Mouse (Mus musculus) midbrain, postnatal 0 days (tissue): Measurements from ENCODE around the gene Camk2g. TPM values are rescaled to one million over a fixed set of nuclear protein-coding genes. Genes with fewer than 3 reads are reported as not detected.

ENCODE experiments used
- ATAC-seq: fragments of 200-750 bp; cut with Nextera tagmentation; 2 replicates; pipeline ENCODE4 v1.8.0; 2017; ENCODE audit warnings: moderate number of reproducible peaks, mild to moderate bottlenecking, moderate TSS enrichment, moderate library complexity; ENCODE audit not compliant: low FRiP score
- DNase-seq: peaks from one replicate; pipeline ENCODE4 v3.0.0-alpha.2; 2015; ENCODE audit warnings: low spot score
- H3K27ac ChIP-seq: fragments of 300-500 bp; sonication (generic); 2 replicates; pipeline ENCODE4 v1.5.1; 2014; ENCODE audit warnings: low read depth, mild to moderate bottlenecking, low read length, mixed read lengths
- H3K27me3 ChIP-seq: fragments of 300-500 bp; sonication (generic); 2 replicates; pipeline ENCODE4 v1.6.1; 2014; ENCODE audit warnings: low read length, control low read depth, mixed read lengths; ENCODE audit not compliant: insufficient read depth
- H3K36me3 ChIP-seq: fragments of 300-500 bp; sonication (generic); 2 replicates; pipeline ENCODE4 v1.6.1; 2014; ENCODE audit warnings: low read length, control low read depth, mixed read lengths; ENCODE audit not compliant: insufficient read depth
- H3K4me1 ChIP-seq: fragments of 300-500 bp; sonication (generic); 2 replicates; pipeline ENCODE4 v1.6.1; 2014; ENCODE audit warnings: mild to moderate bottlenecking, control low read depth, antibody characterized with exemption, low read length, mixed read lengths; ENCODE audit not compliant: insufficient read depth
- H3K4me2 ChIP-seq: fragments of 300-500 bp; sonication (generic); 2 replicates; pipeline ENCODE4 v1.6.1; 2014; ENCODE audit warnings: low read depth, mild to moderate bottlenecking, low read length, mixed read lengths; ENCODE audit not compliant: poor library complexity, severe bottlenecking
- H3K4me3 ChIP-seq: fragments of 300-500 bp; sonication (generic); 2 replicates; pipeline ENCODE4 v1.5.1; 2014; ENCODE audit warnings: low read depth, mild to moderate bottlenecking, low read length, moderate library complexity
- H3K9ac ChIP-seq: fragments of 300-500 bp; sonication (generic); replicated peaks from 2 replicates; pipeline ENCODE4 v1.6.1; 2014; ENCODE audit warnings: mild to moderate bottlenecking, low read length, moderate library complexity, mixed read lengths; ENCODE audit not compliant: poor library complexity, severe bottlenecking
- H3K9me3 ChIP-seq: fragments of 300-500 bp; sonication (generic); 2 replicates; pipeline ENCODE4 v1.6.1; 2016; ENCODE audit warnings: low read length, control low read depth
- CTCF ChIP-seq: IDR thresholded peaks from 2 replicates; pipeline ENCODE4 v1.5.1; 2016; ENCODE audit warnings: antibody characterized with exemption, mild to moderate bottlenecking
- WGBS: fragments of 180-500 bp; shearing (Covaris S2); extraction: QIAGEN DNeasy Blood & Tissue Kit; methylation state at CpG from one replicate; pipeline ENCODE4 v1.1.7; 2014; 5-methylcytosine and 5-hydroxymethylcytosine counted together
- microRNA-seq: library from miRNA; unstranded; fragments of <30 nt; microRNA quantifications from one replicate; pipeline ENCODE4, GENCODE M21; 2016; ENCODE audit warnings: borderline number of aligned reads
- polyA plus RNA-seq: library from polyadenylated mRNA; unstranded; fragments of >200 nt; fragmentation: Nextera tagmentation; extraction: Ambion mirVana; gene quantifications from 2 replicates; pipeline ENCODE4 v1.2.1, GENCODE M21; 2015
- total RNA-seq: library from RNA; depleted of rRNA; stranded (reverse); fragments of >200 nt; gene quantifications from 2 replicates; pipeline ENCODE4 v1.2.3, GENCODE M21; 2014; rRNA removed

The Camk2g gene
- total and polyA plus RNA-seq, 2 experiments from 2014 or later: 261 to 267 TPM

- H3K27me3 ChIP-seq: no peaks in the 10 kb centered on the region
- peaks cover 39% of the 10 kb centered on the region for H3K36me3 ChIP-seq
- peak; percentile 19; the same call in 1 of the 2 replicates for ATAC-seq
- no peaks in the 10 kb centered on the region for H3K9me3 ChIP-seq
- 45% methylated on average over 13 of the region's 13 CpGs for WGBS
- peak overlapping the region; percentile 86 for H3K4me3 ChIP-seq
- H3K4me1 ChIP-seq: peaks cover 12% of the 10 kb centered on the region; the same call in 1 of the 2 replicates
- H3K27ac ChIP-seq: peak overlapping the region; percentile 96
- TF ChIP-seq CTCF: no peak
- peak; percentile 17 for DNase-seq
- H3K9ac ChIP-seq: peak overlapping the region; percentile 89
- H3K4me2 ChIP-seq: peak overlapping the region; percentile 80
These were observed 99.6 kb downstream of the Camk2g start for GRCm38 (mm10) chr14:20694185-20694883.

- H3K4me1 ChIP-seq: peaks cover 10% of the 10 kb centered on the region; the same call in 1 of the 2 replicates
- no peak overlapping the region for H3K9ac ChIP-seq
- H3K27me3 ChIP-seq: no peaks in the 10 kb centered on the region
- no peak for TF ChIP-seq CTCF
- no peak for ATAC-seq
- H3K36me3 ChIP-seq: peaks cover 45% of the 10 kb centered on the region
- no peak overlapping the region for H3K4me3 ChIP-seq
- no peaks in the 10 kb centered on the region for H3K9me3 ChIP-seq
- H3K27ac ChIP-seq: no peak overlapping the region
- 95% methylated on average over 10 of the region's 10 CpGs for WGBS
- DNase-seq: no peak
- H3K4me2 ChIP-seq: no peak overlapping the region
These were observed 100.2 kb downstream of the Camk2g start for GRCm38 (mm10) chr14:20693589-20694101.

DNA sequence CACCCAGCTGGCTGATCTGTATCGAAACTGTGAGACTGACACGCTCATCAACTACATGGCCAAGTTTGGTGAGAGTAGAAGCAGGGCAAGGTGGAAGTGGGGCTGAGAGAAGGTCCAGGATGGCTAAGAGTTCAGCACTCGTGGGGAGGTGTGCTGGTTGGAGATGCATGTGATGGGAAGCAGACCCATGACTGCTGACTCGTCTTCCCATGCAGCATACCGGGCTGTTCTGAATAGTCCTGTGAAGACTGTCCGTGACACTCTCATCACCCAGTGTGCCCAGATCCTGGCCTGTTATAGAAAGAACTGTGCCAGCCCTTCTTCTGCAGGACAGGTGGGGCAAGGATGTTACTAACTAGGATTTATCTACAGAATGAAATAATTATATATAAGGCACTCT, 102.1 kb downstream of the Camk2g start:
- peaks cover 7% of the 10 kb centered on the region; the same call in 1 of the 2 replicates for H3K4me1 ChIP-seq
- H3K4me2 ChIP-seq: no peak overlapping the region
- no peaks in the 10 kb centered on the region for H3K27me3 ChIP-seq
- ATAC-seq (no peak), DNase-seq (no peak)
- H3K27ac ChIP-seq: no peak overlapping the region
- TF ChIP-seq CTCF: no peak
- H3K36me3 ChIP-seq: peaks cover 62% of the 10 kb centered on the region
- H3K9me3 ChIP-seq: no peaks in the 10 kb centered on the region
- 91% methylated on average over 6 of the region's 6 CpGs for WGBS
- no peak overlapping the region for H3K9ac ChIP-seq
- no peak overlapping the region for H3K4me3 ChIP-seq

GRCm38 (mm10) chr14:20689009-20689408, 104.9 kb downstream of the Camk2g start:
- Histone ChIP-seq H3K4me2 (no peak overlapping the region), H3K4me1 (no peaks in the 10 kb centered on the region), H3K9ac (no peak overlapping the region), H3K36me3 (peaks cover 89% of the 10 kb centered on the region), H3K27me3 (no peaks in the 10 kb centered on the region), H3K9me3 (no peaks in the 10 kb centered on the region), H3K27ac (no peak overlapping the region), H3K4me3 (no peak overlapping the region)
- TF ChIP-seq CTCF: no peak
- no peak for ATAC-seq
- 99% methylated on average over 2 of the region's 2 CpGs for WGBS
- no peak for DNase-seq

- H3K9ac ChIP-seq: no peak overlapping the region
- H3K27me3 ChIP-seq: no peaks in the 10 kb centered on the region
- no peak for TF ChIP-seq CTCF
- H3K4me2 ChIP-seq: no peak overlapping the region
- no peak overlapping the region for H3K4me3 ChIP-seq
- peaks cover 93% of the 10 kb centered on the region for H3K36me3 ChIP-seq
- H3K27ac ChIP-seq: no peak overlapping the region
- DNase-seq (no peak), ATAC-seq (no peak)
- no peaks in the 10 kb centered on the region for H3K9me3 ChIP-seq
- WGBS: 98% methylated on average over 3 of the region's 3 CpGs
- no peaks in the 10 kb centered on the region for H3K4me1 ChIP-seq
These were observed 107.3 kb downstream of the Camk2g start for GRCm38 (mm10) chr14:20686576-20686975.

Small RNA genes within 50 kb of the gene (microRNA-seq; reads per million reads assigned to microRNA genes)
- 3.0 reads per million for gene Mir6946

Other genes starting within 250 kb of the Camk2g start
- 147 and 223 TPM in 2 replicates for gene Ppp3cb, start 247.5 kb downstream of the Camk2g start, total RNA-seq
- gene Ppp3cb, start 247.5 kb downstream of the Camk2g start, polyA plus RNA-seq: 102 and 124 TPM in 2 replicates
- gene Usp54, start 153.0 kb downstream of the Camk2g start, total RNA-seq: 25.5 and 29.5 TPM in 2 replicates
- 6.0 and 7.3 TPM in 2 replicates for gene Usp54, start 153.0 kb downstream of the Camk2g start, polyA plus RNA-seq
- not detected in 2 replicates for gene Myoz1, start 137.5 kb downstream of the Camk2g start, total RNA-seq
- 0.56 TPM in 1 of 2 replicates, not detected in the other for gene Myoz1, start 137.5 kb downstream of the Camk2g start, polyA plus RNA-seq
- gene Synpo2l, start 125.7 kb downstream of the Camk2g start, total RNA-seq: 0.09 and 0.33 TPM in 2 replicates
- 0.12 and 0.28 TPM in 2 replicates for gene Synpo2l, start 125.7 kb downstream of the Camk2g start, polyA plus RNA-seq
- 90.2 and 141 TPM in 2 replicates for gene Sec24c, start 119.8 kb downstream of the Camk2g start, total RNA-seq
- 62.4 and 63.7 TPM in 2 replicates for gene Sec24c, start 119.8 kb downstream of the Camk2g start, polyA plus RNA-seq
- 21.0 and 22.8 TPM in 2 replicates for gene Fut11, start 99.1 kb downstream of the Camk2g start, total RNA-seq
- 23.0 and 23.7 TPM in 2 replicates for gene Fut11, start 99.1 kb downstream of the Camk2g start, polyA plus RNA-seq
- 122 and 180 TPM in 2 replicates for gene Chchd1, start 91.1 kb downstream of the Camk2g start, total RNA-seq
- gene Chchd1, start 91.1 kb downstream of the Camk2g start, polyA plus RNA-seq: 186 and 195 TPM in 2 replicates
- 154 and 183 TPM in 2 replicates for gene Zswim8, start 86.5 kb downstream of the Camk2g start, total RNA-seq
- gene Zswim8, start 86.5 kb downstream of the Camk2g start, polyA plus RNA-seq: 35.1 and 37.8 TPM in 2 replicates
- 20.5 and 23.2 TPM in 2 replicates for gene Ndst2, start 59.5 kb downstream of the Camk2g start, total RNA-seq
- 14.0 and 14.1 TPM in 2 replicates for gene Ndst2, start 59.5 kb downstream of the Camk2g start, polyA plus RNA-seq
- 0.93 and 2.1 TPM in 2 replicates for gene Plau, start 42.6 kb upstream of the Camk2g start, total RNA-seq
- 0.27 and 0.44 TPM in 2 replicates for gene Plau, start 42.6 kb upstream of the Camk2g start, polyA plus RNA-seq
- gene Vcl, start 135.3 kb upstream of the Camk2g start, total RNA-seq: 21.6 and 25.7 TPM in 2 replicates
- 8.1 and 8.6 TPM in 2 replicates for gene Vcl, start 135.3 kb upstream of the Camk2g start, polyA plus RNA-seq